Mouse (Mus musculus) lung, embryonic 16.5 days (tissue): ENCODE results near the gene Acsf3. TPM values are rescaled to one million over a fixed set of nuclear protein-coding genes. Genes with fewer than 3 reads are reported as not detected.

Experiments used
- ATAC-seq: fragments of 200-750 bp; cut with Nextera tagmentation; 2 replicates; pipeline ENCODE4 v1.8.0; 2017; ENCODE audit warnings: low read depth, mild to moderate bottlenecking, moderate library complexity
- H3K27ac ChIP-seq: fragments of 300-500 bp; sonication (generic); 2 replicates; pipeline ENCODE4 v1.5.1; 2014; ENCODE audit warnings: mild to moderate bottlenecking, control low read depth, low read length
- H3K27me3 ChIP-seq: fragments of 300-500 bp; sonication (generic); 2 replicates; pipeline ENCODE4 v1.6.1; 2014; ENCODE audit warnings: low read depth, low read length, mixed read lengths; ENCODE audit not compliant: control insufficient read depth, insufficient read depth
- H3K36me3 ChIP-seq: fragments of 300-500 bp; sonication (generic); 2 replicates; pipeline ENCODE4 v1.6.1; 2014; ENCODE audit warnings: low read length; ENCODE audit not compliant: control insufficient read depth, insufficient read depth
- H3K4me1 ChIP-seq: fragments of 300-500 bp; sonication (generic); replicated peaks from 2 replicates; pipeline ENCODE4 v1.6.1; 2014; ENCODE audit warnings: low read length, mixed read lengths; ENCODE audit not compliant: control insufficient read depth, insufficient read depth
- H3K4me2 ChIP-seq: fragments of 300-500 bp; sonication (generic); 2 replicates; pipeline ENCODE4 v1.6.1; 2014; ENCODE audit warnings: low read depth, low read length, control low read depth
- H3K4me3 ChIP-seq: fragments of 300-500 bp; sonication (generic); 2 replicates; pipeline ENCODE4 v1.5.1; 2014; ENCODE audit warnings: mild to moderate bottlenecking, low read length, control low read depth
- H3K9ac ChIP-seq: fragments of 300-500 bp; sonication (generic); 2 replicates; pipeline ENCODE4 v1.6.1; 2014; ENCODE audit warnings: low read length, control low read depth
- H3K9me3 ChIP-seq: fragments of 300-500 bp; sonication (generic); 2 replicates; pipeline ENCODE4 v1.6.1; 2016; ENCODE audit warnings: low read length; ENCODE audit not compliant: control insufficient read depth
- WGBS: fragments of 180-500 bp; shearing (Covaris S2); extraction: QIAGEN DNeasy Blood & Tissue Kit; methylation state at CpG from one replicate; pipeline ENCODE4 v1.1.7; 2014; 5-methylcytosine and 5-hydroxymethylcytosine counted together
- polyA plus RNA-seq: library from polyadenylated mRNA; unstranded; fragments of >200 nt; fragmentation: Nextera tagmentation; extraction: Ambion mirVana; gene quantifications from 2 replicates; pipeline ENCODE4 v1.2.1, GENCODE M21; 2015

The Acsf3 gene
- polyA plus RNA-seq, 1 experiment from 2014 or later, result 17.1 TPM

DNA sequence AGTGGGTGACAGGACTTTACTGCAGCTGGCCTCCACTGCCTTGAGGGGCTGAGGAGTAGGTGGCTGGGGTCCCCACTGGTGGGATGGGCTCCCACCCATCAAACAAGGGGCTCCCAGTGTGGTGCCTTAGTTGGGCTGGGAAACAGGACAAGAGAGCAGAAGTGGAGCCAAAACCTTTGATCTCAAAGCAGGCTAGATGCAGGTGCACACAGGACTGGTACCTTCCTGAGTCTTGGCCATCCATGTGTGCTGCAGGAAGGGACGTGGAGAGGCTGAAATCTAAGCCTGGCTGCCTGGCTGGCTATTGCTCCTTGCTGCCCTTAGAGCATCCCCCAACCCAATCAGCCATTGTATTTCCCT is 77.2 kb downstream of the Acsf3 start:
- WGBS, result 42% methylated on average over 1 of the region's 1 CpGs
- no peak for ATAC-seq
- no peaks in the 10 kb centered on the region for H3K27me3 ChIP-seq

DNA sequence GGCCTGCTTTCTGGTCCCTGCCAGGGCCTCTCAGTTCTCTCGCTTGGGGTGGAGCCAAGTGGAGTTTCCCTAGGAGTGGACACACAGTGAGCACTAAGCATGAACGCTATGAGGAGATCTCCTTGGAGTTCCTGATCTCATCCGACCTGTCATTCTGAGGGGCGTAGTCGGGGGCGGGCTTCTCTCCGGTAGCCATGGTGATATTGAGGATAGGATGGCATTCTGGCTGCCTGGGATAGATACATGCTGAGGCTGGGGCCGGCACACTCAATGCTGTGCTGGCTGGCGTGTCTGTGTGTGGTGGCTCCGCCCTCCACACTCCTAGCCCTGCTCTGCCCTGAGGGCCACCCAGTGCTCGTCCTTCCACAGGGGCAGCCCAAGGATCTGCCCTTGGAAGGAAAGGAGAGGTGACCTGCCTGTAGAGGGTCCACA is 78.1 kb downstream of the Acsf3 start:
- H3K9me3 ChIP-seq, result no peaks in the 10 kb centered on the region
- peak; percentile 51; the same call in 1 of the 2 replicates for ATAC-seq
- H3K9ac ChIP-seq, result no peak overlapping the region
- no peaks in the 10 kb centered on the region for H3K27me3 ChIP-seq
- no peak overlapping the region for H3K4me2 ChIP-seq
- H3K27ac ChIP-seq, result no peak overlapping the region
- no peaks in the 10 kb centered on the region for H3K36me3 ChIP-seq
- no peak overlapping the region for H3K4me3 ChIP-seq
- WGBS, result 16% methylated on average over 11 of the region's 11 CpGs
- H3K4me1 ChIP-seq, result peaks cover 5% of the 10 kb centered on the region; the same call in 1 of the 2 replicates

More for the DNA sequence above, 77.2 kb downstream of the Acsf3 start:
- H3K4me1 ChIP-seq, result peaks cover 5% of the 10 kb centered on the region; the same call in 1 of the 2 replicates
- H3K9me3 ChIP-seq, result no peaks in the 10 kb centered on the region
- H3K36me3 ChIP-seq, result no peaks in the 10 kb centered on the region
- H3K4me3 ChIP-seq, result no peak overlapping the region
- H3K9ac ChIP-seq, result no peak overlapping the region
- no peak overlapping the region for H3K27ac ChIP-seq
- no peak overlapping the region for H3K4me2 ChIP-seq

- H3K9me3 ChIP-seq, result no peaks in the 10 kb centered on the region
- no peak overlapping the region for H3K27ac ChIP-seq
- H3K4me2 ChIP-seq, result no peak overlapping the region
- no peaks in the 10 kb centered on the region for H3K27me3 ChIP-seq
- WGBS, result 66% methylated on average over 7 of the region's 7 CpGs
- H3K9ac ChIP-seq, result no peak overlapping the region
- no peaks in the 10 kb centered on the region for H3K36me3 ChIP-seq
- H3K4me1 ChIP-seq, result peaks cover 5% of the 10 kb centered on the region; the same call in 1 of the 2 replicates
- no peak overlapping the region for H3K4me3 ChIP-seq
- no peak for ATAC-seq
These were observed 79.1 kb downstream of the Acsf3 start for GRCm38 (mm10) chr8:122854388-122854787.

DNA sequence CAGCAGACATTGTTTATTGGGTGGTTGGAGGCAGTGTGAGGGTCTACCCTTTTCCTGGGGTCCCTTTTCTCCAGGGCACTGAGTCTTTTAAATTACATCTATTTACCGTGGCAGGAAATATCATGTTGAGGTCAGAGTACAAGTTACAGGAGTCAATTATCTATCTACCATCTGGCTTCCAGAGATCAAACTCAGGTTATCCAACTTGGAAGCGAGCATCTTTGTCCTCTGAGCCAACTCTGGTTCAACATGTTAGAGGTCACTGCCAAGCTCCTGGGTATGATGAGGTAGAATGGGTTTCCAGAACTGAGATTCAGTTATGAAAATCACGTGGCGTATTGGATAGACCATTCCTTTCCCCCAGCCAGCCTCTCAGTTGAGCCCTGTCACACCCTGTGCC is 79.8 kb downstream of the Acsf3 start:
- no peak overlapping the region for H3K9ac ChIP-seq
- no peak overlapping the region for H3K4me3 ChIP-seq
- H3K4me1 ChIP-seq, result peaks cover 5% of the 10 kb centered on the region; the same call in 1 of the 2 replicates
- H3K27ac ChIP-seq, result no peak overlapping the region
- H3K36me3 ChIP-seq, result no peaks in the 10 kb centered on the region
- no peaks in the 10 kb centered on the region for H3K9me3 ChIP-seq
- H3K4me2 ChIP-seq, result no peak overlapping the region
- H3K27me3 ChIP-seq, result no peaks in the 10 kb centered on the region
- ATAC-seq, result no peak
- 79% methylated on average over 4 of the region's 4 CpGs for WGBS

DNA sequence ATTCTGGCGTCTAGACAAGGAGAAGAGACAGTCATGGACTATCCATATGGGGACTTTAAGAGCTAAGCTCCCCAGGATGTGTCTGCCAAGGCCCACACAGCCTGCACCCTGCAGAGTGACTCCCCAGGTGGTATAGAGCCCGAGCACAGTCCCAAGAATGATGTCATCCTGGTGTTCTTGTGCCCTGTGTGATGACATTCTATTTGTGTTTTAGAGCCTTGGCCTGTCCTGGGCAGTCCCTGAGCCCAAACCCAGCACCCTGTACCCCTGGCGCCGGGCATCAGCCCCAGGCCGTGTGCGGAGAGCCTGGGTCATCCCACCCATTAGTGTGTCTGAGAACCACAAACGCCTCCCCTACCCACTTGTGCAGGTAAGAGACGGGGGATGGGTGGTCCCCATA is 81.0 kb downstream of the Acsf3 start:
- Histone ChIP-seq H3K4me3 (no peak overlapping the region), H3K27ac (no peak overlapping the region), H3K27me3 (no peaks in the 10 kb centered on the region), H3K4me1 (peaks cover 5% of the 10 kb centered on the region; the same call in 1 of the 2 replicates), H3K36me3 (no peaks in the 10 kb centered on the region), H3K9me3 (no peaks in the 10 kb centered on the region), H3K9ac (no peak overlapping the region), H3K4me2 (no peak overlapping the region)
- ATAC-seq, result no peak
- 78% methylated on average over 8 of the region's 8 CpGs for WGBS

- ATAC-seq, result no peak
- peaks cover 8% of the 10 kb centered on the region for H3K9me3 ChIP-seq
- 53% methylated on average over 13 of the region's 13 CpGs for WGBS
- H3K4me3 ChIP-seq, result no peak overlapping the region
- H3K27me3 ChIP-seq, result no peaks in the 10 kb centered on the region
- H3K36me3 ChIP-seq, result no peaks in the 10 kb centered on the region
- H3K4me2 ChIP-seq, result no peak overlapping the region
- H3K4me1 ChIP-seq, result no peaks in the 10 kb centered on the region
- H3K9ac ChIP-seq, result no peak overlapping the region
- no peak overlapping the region for H3K27ac ChIP-seq
These were observed 84.6 kb downstream of the Acsf3 start for GRCm38 (mm10) chr8:122859843-122860242.

GRCm38 (mm10) chr8:122864719-122865129 is 89.4 kb downstream of the Acsf3 start:
- no peaks in the 10 kb centered on the region for H3K27me3 ChIP-seq
- no peak overlapping the region for H3K27ac ChIP-seq
- no peaks in the 10 kb centered on the region for H3K4me1 ChIP-seq
- peaks cover 14% of the 10 kb centered on the region for H3K9me3 ChIP-seq
- WGBS, result 54% methylated on average over 26 of the region's 26 CpGs
- H3K4me3 ChIP-seq, result 0 out of 2 replicates have a peak overlapping the region, but pooled peaks have one; percentile 1
- peak overlapping the region; percentile 24 for H3K4me2 ChIP-seq
- H3K9ac ChIP-seq, result no peak overlapping the region
- H3K36me3 ChIP-seq, result no peaks in the 10 kb centered on the region
- peak; percentile 29; the same call in 1 of the 2 replicates for ATAC-seq

DNA sequence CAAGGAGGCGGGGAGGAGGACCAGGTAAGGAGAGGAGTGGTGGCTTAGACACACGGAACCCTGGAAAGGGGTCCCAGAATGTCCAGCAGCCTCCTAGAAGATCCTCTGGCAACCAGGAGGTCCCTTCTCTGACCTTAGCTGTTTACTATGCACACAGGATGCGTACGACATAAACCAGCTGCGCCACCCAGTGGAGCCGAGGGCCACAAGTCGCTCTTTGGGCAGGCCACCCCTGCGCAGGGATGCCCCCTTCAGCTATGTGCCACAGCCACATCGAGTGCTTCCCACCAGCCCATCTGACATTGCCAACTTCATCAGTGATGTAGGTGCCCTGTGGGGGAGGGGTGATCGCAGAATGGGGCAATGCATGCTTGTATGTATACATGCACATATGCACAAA is 90.2 kb downstream of the Acsf3 start:
- Histone ChIP-seq H3K4me1 (no peaks in the 10 kb centered on the region), H3K9ac (no peak overlapping the region), H3K27me3 (no peaks in the 10 kb centered on the region), H3K9me3 (peaks cover 14% of the 10 kb centered on the region), H3K4me3 (no peak overlapping the region), H3K36me3 (no peaks in the 10 kb centered on the region), H3K27ac (no peak overlapping the region), H3K4me2 (no peak overlapping the region)
- WGBS, result 53% methylated on average over 10 of the region's 10 CpGs
- ATAC-seq, result 0 out of 2 replicates have a peak, but pooled peaks have one; percentile 27

DNA sequence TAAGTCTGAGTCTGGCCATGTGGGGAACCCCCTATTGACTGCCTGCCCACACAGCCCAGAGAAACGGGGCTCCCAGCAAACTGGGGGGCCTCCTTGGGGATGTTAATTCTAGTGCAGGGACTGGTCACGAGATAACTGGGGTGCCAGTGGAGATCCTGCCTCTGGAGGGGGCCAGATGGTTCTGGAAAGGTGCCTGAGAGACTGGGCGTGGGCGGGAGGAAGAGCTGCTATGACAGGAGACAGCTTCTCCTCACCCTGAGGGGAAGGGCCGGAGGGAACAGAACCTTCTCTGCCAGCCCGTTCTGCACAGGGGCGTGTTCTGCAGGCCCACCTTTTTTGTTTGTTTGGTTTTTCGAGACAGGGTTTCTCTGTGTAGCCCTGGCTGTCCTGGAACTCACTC is 90.9 kb downstream of the Acsf3 start:
- Histone ChIP-seq H3K4me2 (no peak overlapping the region), H3K9ac (no peak overlapping the region), H3K27me3 (no peaks in the 10 kb centered on the region), H3K4me3 (no peak overlapping the region), H3K9me3 (peaks cover 14% of the 10 kb centered on the region), H3K36me3 (no peaks in the 10 kb centered on the region), H3K4me1 (no peaks in the 10 kb centered on the region), H3K27ac (no peak overlapping the region)
- ATAC-seq, result no peak
- 82% methylated on average over 8 of the region's 8 CpGs for WGBS
